Mouse (Mus musculus) hindbrain, embryonic 14.5 days (tissue): ENCODE data around the gene Apoc1. TPM values are rescaled to one million over a fixed set of nuclear protein-coding genes. Genes with fewer than 3 reads are reported as not detected.
A peak's percentile ranks its signal among the peaks of the same experiment; 100 is the strongest.

Experiments used
- ATAC-seq: fragments of 200-750 bp; cut with Nextera tagmentation; 2 replicates; pipeline ENCODE4 v1.8.0; 2017; ENCODE audit warnings: moderate number of reproducible peaks, mild to moderate bottlenecking, moderate TSS enrichment, moderate library complexity; ENCODE audit not compliant: low FRiP score
- DNase-seq: peaks from one replicate; pipeline ENCODE4 v3.0.0-alpha.2; 2015; ENCODE audit warnings: low spot score
- H3K27ac ChIP-seq: fragments of 300-500 bp; sonication (generic); 2 replicates; pipeline ENCODE4 v1.5.1; 2014; ENCODE audit warnings: mild to moderate bottlenecking, moderate library complexity
- H3K27me3 ChIP-seq: fragments of 300-500 bp; sonication (generic); 2 replicates; pipeline ENCODE4 v1.6.1; 2014; ENCODE audit warnings: mild to moderate bottlenecking, low read length, mixed read lengths; ENCODE audit not compliant: control insufficient read depth, insufficient read depth
- H3K36me3 ChIP-seq: fragments of 300-500 bp; sonication (generic); replicated peaks from 2 replicates; pipeline ENCODE4 v1.6.1; 2014; ENCODE audit not compliant: control insufficient read depth, insufficient read depth
- H3K4me1 ChIP-seq: fragments of 300-500 bp; sonication (generic); replicated peaks from 2 replicates; pipeline ENCODE4 v1.6.1; 2014; ENCODE audit warnings: antibody characterized with exemption, low read length, mixed read lengths; ENCODE audit not compliant: control insufficient read depth, insufficient read depth
- H3K4me2 ChIP-seq: fragments of 300-500 bp; sonication (generic); replicated peaks from 2 replicates; pipeline ENCODE4 v1.6.1; 2014; ENCODE audit warnings: mild to moderate bottlenecking, moderate library complexity
- H3K4me3 ChIP-seq: fragments of 300-500 bp; sonication (generic); replicated peaks from 2 replicates; pipeline ENCODE4 v1.5.1; 2014; ENCODE audit warnings: mild to moderate bottlenecking, low read length
- H3K9ac ChIP-seq: fragments of 300-500 bp; sonication (generic); 2 replicates; pipeline ENCODE4 v1.6.1; 2014
- H3K9me3 ChIP-seq: fragments of 300-500 bp; sonication (generic); 2 replicates; pipeline ENCODE4 v1.6.1; 2016; ENCODE audit warnings: low read length; ENCODE audit not compliant: control insufficient read depth
- WGBS: fragments of 180-500 bp; shearing (Covaris S2); extraction: QIAGEN DNeasy Blood & Tissue Kit; methylation state at CpG from one replicate; pipeline ENCODE4 v1.1.7; 2014; 5-methylcytosine and 5-hydroxymethylcytosine counted together
- polyA plus RNA-seq: library from polyadenylated mRNA; unstranded; fragments of >200 nt; fragmentation: Nextera tagmentation; extraction: Ambion mirVana; gene quantifications from 2 replicates; pipeline ENCODE4 v1.2.1, GENCODE M21; 2014

Gene Apoc1
- polyA plus RNA-seq, 1 experiment from 2014 or later: 2.5 TPM

DNA sequence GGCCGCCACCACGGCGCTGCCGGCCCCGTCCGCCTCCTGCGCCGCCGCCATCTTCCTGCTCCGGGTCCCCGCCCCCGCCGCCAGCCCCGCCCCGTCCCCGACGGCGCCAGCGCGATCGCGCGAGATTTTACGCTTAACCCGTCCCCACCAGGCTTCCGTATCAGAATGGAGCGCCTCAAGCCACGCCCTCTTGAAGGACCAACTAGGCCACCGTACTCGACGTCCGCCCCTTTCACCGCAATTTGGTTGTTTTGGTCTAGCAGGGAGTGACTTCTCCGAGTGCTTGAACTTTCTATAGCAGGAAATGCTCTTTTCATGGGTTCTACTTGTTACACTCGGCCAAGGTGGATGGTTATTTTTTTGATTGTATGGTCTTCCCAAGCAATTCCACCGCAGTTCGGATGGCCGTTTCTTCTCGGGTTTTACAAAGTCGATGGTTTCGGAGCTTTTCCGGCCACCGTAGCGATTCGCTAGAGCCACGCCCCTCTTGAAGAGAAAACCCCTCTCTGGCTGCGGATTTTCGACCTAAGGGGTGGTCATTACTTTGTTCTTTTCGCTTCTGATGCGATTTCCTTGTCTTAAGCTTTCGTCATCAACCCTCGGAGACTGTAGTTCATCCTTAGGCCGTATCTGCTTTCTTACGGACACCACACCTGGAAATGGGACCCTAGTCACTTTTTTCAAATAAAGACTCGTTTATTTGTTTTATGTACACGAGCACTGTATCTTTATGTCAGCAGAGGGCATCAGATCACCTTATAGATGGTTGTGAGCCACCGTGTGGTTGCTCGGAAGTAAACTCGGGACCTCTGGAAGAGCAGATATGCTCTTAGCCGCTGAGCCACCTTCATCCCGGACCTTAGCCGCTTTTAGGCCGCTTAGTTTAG is 27.3 kb downstream of the Apoc1 start, which contains the start of gene Clptm1:
Clptm1 (minus strand) TSS at position 79 of the 887 bp plus-strand sequence.
- H3K27ac ChIP-seq: peak within 1 kb of the TSS; percentile 90
- no peaks in the 10 kb centered on the region for H3K9me3 ChIP-seq
- peaks cover 13% of the 10 kb centered on the region for H3K36me3 ChIP-seq
- DNase-seq: peak; percentile 96
- H3K9ac ChIP-seq: peak within 1 kb of the TSS; percentile 99
- WGBS: under 1% methylated on average over 59 of the region's 63 CpGs
- H3K4me3 ChIP-seq: peak within 1 kb of the TSS; percentile 100
- peak; percentile 90 for ATAC-seq
- H3K27me3 ChIP-seq: no peaks in the 10 kb centered on the region
- peak within 1 kb of the TSS; percentile 91 for H3K4me2 ChIP-seq
- peaks cover 21% of the 10 kb centered on the region for H3K4me1 ChIP-seq

DNA sequence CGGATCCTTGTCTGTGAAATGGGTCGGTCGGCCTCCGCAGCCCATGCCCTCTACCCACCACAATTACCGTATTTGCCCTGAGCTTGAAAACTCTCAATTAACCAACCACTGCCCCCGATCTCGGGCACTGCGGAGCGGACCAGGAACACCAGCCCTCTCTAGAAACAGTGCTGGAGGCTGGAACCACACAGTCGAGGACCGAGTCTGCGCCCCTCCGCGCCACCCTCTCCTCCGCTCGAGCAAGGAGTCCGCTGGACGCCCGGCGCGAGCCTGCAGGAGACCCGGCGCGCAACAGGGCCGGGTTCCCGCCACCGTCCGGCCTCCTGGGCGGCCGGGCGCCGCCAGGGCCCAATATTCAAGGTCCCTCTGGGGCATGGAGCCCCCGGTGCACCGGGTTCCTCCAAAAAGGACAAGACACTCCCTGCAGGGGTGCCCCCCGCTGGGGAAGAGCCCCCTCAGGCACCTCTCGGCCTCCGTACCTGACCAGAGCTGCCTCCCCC is 28.0 kb downstream of the Apoc1 start:
- peak overlapping the region; percentile 99 for H3K9ac ChIP-seq
- no peak for DNase-seq
- H3K4me2 ChIP-seq: peak overlapping the region; percentile 91
- peak overlapping the region; percentile 100 for H3K4me3 ChIP-seq
- H3K27me3 ChIP-seq: no peaks in the 10 kb centered on the region
- H3K9me3 ChIP-seq: no peaks in the 10 kb centered on the region
- peaks cover 21% of the 10 kb centered on the region for H3K4me1 ChIP-seq
- peak overlapping the region; percentile 90 for H3K27ac ChIP-seq
- 1% methylated on average over 36 of the region's 37 CpGs for WGBS
- ATAC-seq: peak; percentile 47
- H3K36me3 ChIP-seq: peaks cover 16% of the 10 kb centered on the region

DNA sequence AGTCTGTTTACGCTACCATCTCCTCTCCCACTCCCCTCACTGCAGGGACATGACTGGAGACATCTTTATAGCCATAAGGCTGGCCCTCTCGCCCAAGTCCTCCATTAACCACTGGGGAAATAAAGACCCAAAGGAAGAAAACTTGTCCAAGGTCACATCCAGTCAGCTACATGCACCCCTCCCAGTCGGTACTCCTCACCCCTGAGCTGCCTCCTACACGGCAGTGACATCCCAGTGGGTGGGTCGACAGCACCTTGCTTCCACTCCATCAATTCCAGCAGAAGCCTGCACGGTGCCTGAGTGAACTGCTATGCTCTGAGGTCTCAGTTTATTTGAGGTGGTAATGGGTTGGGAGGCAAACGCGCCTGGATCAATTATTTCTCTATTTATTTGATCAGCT is 28.5 kb downstream of the Apoc1 start:
- Histone ChIP-seq H3K4me2 (peak overlapping the region; percentile 91), H3K27ac (no peak overlapping the region), H3K9me3 (no peaks in the 10 kb centered on the region), H3K4me3 (peak overlapping the region; percentile 100), H3K27me3 (no peaks in the 10 kb centered on the region), H3K4me1 (peaks cover 21% of the 10 kb centered on the region), H3K9ac (peak overlapping the region; percentile 99), H3K36me3 (peaks cover 22% of the 10 kb centered on the region)
- DNase-seq: no peak
- WGBS: 18% methylated on average over 8 of the region's 8 CpGs
- no peak for ATAC-seq

DNA sequence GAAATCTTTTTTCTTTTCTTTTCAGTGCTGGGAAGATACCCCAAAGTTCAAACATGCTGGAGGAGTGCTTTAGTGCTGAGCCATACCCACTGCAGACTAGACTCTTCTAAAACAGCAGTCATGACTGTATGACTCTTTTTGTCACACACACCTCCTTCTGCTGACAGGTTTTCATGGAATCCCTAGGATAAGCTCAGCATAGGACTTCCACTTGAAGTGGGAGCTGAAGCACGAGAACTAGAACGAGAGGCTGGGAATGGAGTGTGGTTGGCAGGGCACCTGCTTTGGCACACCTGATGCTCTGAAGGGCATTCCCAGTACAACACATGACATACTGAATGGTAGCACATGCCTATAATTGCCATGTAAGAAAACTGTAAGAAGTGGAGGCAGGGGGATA is 39.8 kb downstream of the Apoc1 start:
- Histone ChIP-seq H3K36me3 (peaks cover 74% of the 10 kb centered on the region), H3K27me3 (no peaks in the 10 kb centered on the region), H3K4me3 (no peak overlapping the region), H3K4me1 (no peaks in the 10 kb centered on the region), H3K27ac (no peak overlapping the region), H3K9ac (no peak overlapping the region), H3K4me2 (no peak overlapping the region), H3K9me3 (no peaks in the 10 kb centered on the region)
- no peak for DNase-seq
- WGBS: 94% methylated on average over 2 of the region's 2 CpGs
- ATAC-seq: no peak

- Histone ChIP-seq H3K27me3 (no peaks in the 10 kb centered on the region), H3K4me1 (no peaks in the 10 kb centered on the region), H3K9me3 (no peaks in the 10 kb centered on the region), H3K36me3 (peaks cover 86% of the 10 kb centered on the region), H3K27ac (no peak overlapping the region), H3K9ac (no peak overlapping the region), H3K4me2 (no peak overlapping the region), H3K4me3 (no peak overlapping the region)
- WGBS: 89% methylated on average over 6 of the region's 6 CpGs
- ATAC-seq (no peak), DNase-seq (no peak)
Measured at GRCm38 (mm10) chr7:19651063-19651786, 41.2 kb downstream of the Apoc1 start.

GRCm38 (mm10) chr7:19641223-19641622 is 51.2 kb downstream of the Apoc1 start:
- Histone ChIP-seq H3K9ac (no peak overlapping the region), H3K4me2 (no peak overlapping the region), H3K27me3 (no peaks in the 10 kb centered on the region), H3K36me3 (peaks cover 100% of the 10 kb centered on the region), H3K4me3 (no peak overlapping the region), H3K27ac (no peak overlapping the region), H3K4me1 (no peaks in the 10 kb centered on the region), H3K9me3 (no peaks in the 10 kb centered on the region)
- WGBS: 96% methylated on average over 4 of the region's 4 CpGs
- DNase-seq: no peak
- ATAC-seq: no peak

Other genes with a start within 250 kb of the Apoc1 start
- 19.2 and 20.4 TPM in 2 replicates for gene Mark4, start 233.8 kb downstream of the Apoc1 start, polyA plus RNA-seq
- 0.79 and 0.87 TPM in 2 replicates for gene Exoc3l2, start 229.3 kb downstream of the Apoc1 start, polyA plus RNA-seq
- 2.6 and 3.6 TPM in 2 replicates for gene Bloc1s3, start 184.3 kb downstream of the Apoc1 start, polyA plus RNA-seq
- 34.2 and 38.8 TPM in 2 replicates for gene Trappc6a, start 184.3 kb downstream of the Apoc1 start, polyA plus RNA-seq
- gene Nkpd1, start 174.8 kb downstream of the Apoc1 start, polyA plus RNA-seq: 0.98 and 1.1 TPM in 2 replicates
- 12.7 and 12.9 TPM in 2 replicates for gene Ppp1r37, start 129.6 kb downstream of the Apoc1 start, polyA plus RNA-seq
- 0.13 and 0.16 TPM in 2 replicates for gene Zfp296, start 115.4 kb downstream of the Apoc1 start, polyA plus RNA-seq
- gene Gemin7, start 115.1 kb downstream of the Apoc1 start, polyA plus RNA-seq: 141 and 157 TPM in 2 replicates
- gene Clasrp, start 88.2 kb downstream of the Apoc1 start, polyA plus RNA-seq: 41.6 and 47.6 TPM in 2 replicates
- gene Relb, start 63.2 kb downstream of the Apoc1 start, polyA plus RNA-seq: 5.4 and 7.9 TPM in 2 replicates
- gene Clptm1, start 27.6 kb downstream of the Apoc1 start, polyA plus RNA-seq: 150 and 170 TPM in 2 replicates
- not detected in 2 replicates for gene Apoc2, start 14.7 kb downstream of the Apoc1 start, polyA plus RNA-seq
- gene Gm44805, start 11.2 kb downstream of the Apoc1 start, polyA plus RNA-seq: not detected in 2 replicates
- not detected in 2 replicates for gene Apoc4, start 11.2 kb downstream of the Apoc1 start, polyA plus RNA-seq
- 543 and 561 TPM in 2 replicates for gene Apoe, start 6.5 kb upstream of the Apoc1 start, polyA plus RNA-seq
- 119 and 128 TPM in 2 replicates for gene Tomm40, start 22.8 kb upstream of the Apoc1 start, polyA plus RNA-seq
- gene Nectin2, start 57.8 kb upstream of the Apoc1 start, polyA plus RNA-seq: 46.7 and 49.5 TPM in 2 replicates
- gene Bcam, start 78.4 kb upstream of the Apoc1 start, polyA plus RNA-seq: 17.5 and 18.8 TPM in 2 replicates
- not detected in 2 replicates for gene Cblc, start 104.1 kb upstream of the Apoc1 start, polyA plus RNA-seq
- 0.58 and 0.97 TPM in 2 replicates for gene Bcl3, start 130.1 kb upstream of the Apoc1 start, polyA plus RNA-seq
- gene Gm19345, start 159.3 kb upstream of the Apoc1 start, polyA plus RNA-seq: 13.0 and 13.9 TPM in 2 replicates
- 0.17 and 0.20 TPM in 2 replicates for gene Ceacam16, start 168.6 kb upstream of the Apoc1 start, polyA plus RNA-seq
- not detected in 2 replicates for gene Ceacam19, start 195.3 kb upstream of the Apoc1 start, polyA plus RNA-seq
- 6.4 and 6.6 TPM in 2 replicates for gene Pvr, start 228.5 kb upstream of the Apoc1 start, polyA plus RNA-seq